Mouse (Mus musculus): ENCODE measurements at regions not wholly inside any gene's neighbourhood (a gene's known extent, or its start where the extent isn't known, plus 50 kb on each side); places are given as distances from the start of the nearest gene placed in this dataset.

- TF ChIP-seq CTCF (IDR thresholded peaks at IDR 0.05 in 2 of 3, conservative IDR thresholded peaks at IDR 0.05 in 1 of 3; ENCODE audit: control insufficient read depth in 1 of 3, insufficient read depth in 1 of 3, low read depth in 2 of 3, low read length in 3 of 3, poor library complexity in 1 of 3, severe bottlenecking in 1 of 3) = no peak
- TF ChIP-seq EP300 (IDR thresholded peaks at IDR 0.05; ENCODE audit: low read depth in 1 of 2, low read length in 2 of 2) = no peak
Observed at GRCm38 (mm10) chr2:9620303-9621244, 260.5 kb upstream of the 4930412O13Rik start.
